Mouse (Mus musculus) embryonic facial prominence, embryonic 13.5 days (tissue): Measurements from ENCODE around the gene Tm9sf1. TPM values are rescaled to one million over a fixed set of nuclear protein-coding genes. Genes with fewer than 3 reads are reported as not detected.
A peak's percentile ranks its signal among the peaks of the same experiment; 100 is the strongest.

Experiments
- ATAC-seq: fragments of 200-750 bp; cut with Nextera tagmentation; 2 replicates; pipeline ENCODE4 v1.8.0; 2017; ENCODE audit warnings: low read depth; ENCODE audit not compliant: insufficient number of reproducible peaks, insufficient read depth, low FRiP score, low TSS enrichment
- H3K27ac ChIP-seq: fragments of 300-500 bp; sonication (generic); 2 replicates; pipeline ENCODE4 v1.5.1; 2015; ENCODE audit warnings: moderate library complexity, mild to moderate bottlenecking, inconsistent platforms
- H3K27me3 ChIP-seq: fragments of 300-500 bp; sonication (generic); 2 replicates; pipeline ENCODE4 v1.6.1; 2015; ENCODE audit warnings: mild to moderate bottlenecking, inconsistent platforms
- H3K36me3 ChIP-seq: fragments of 300-500 bp; sonication (generic); 2 replicates; pipeline ENCODE4 v1.6.1; 2015; ENCODE audit warnings: mild to moderate bottlenecking, inconsistent platforms
- H3K4me1 ChIP-seq: fragments of 300-500 bp; sonication (generic); 2 replicates; pipeline ENCODE4 v1.6.1; 2015; ENCODE audit warnings: inconsistent platforms
- H3K4me2 ChIP-seq: fragments of 300-500 bp; sonication (generic); 2 replicates; pipeline ENCODE4 v1.6.1; 2015; ENCODE audit warnings: moderate library complexity, mild to moderate bottlenecking, inconsistent platforms
- H3K4me3 ChIP-seq: fragments of 300-500 bp; sonication (generic); 2 replicates; pipeline ENCODE4 v1.5.1; 2015; ENCODE audit warnings: mild to moderate bottlenecking, inconsistent platforms
- H3K9ac ChIP-seq: fragments of 300-500 bp; sonication (generic); 2 replicates; pipeline ENCODE4 v1.6.1; 2015; ENCODE audit warnings: mild to moderate bottlenecking, inconsistent platforms
- H3K9me3 ChIP-seq: fragments of 300-500 bp; sonication (generic); 2 replicates; pipeline ENCODE4 v1.6.1; 2016; ENCODE audit warnings: inconsistent platforms
- WGBS: fragments of 180-500 bp; shearing (Covaris S2); methylation state at CpG from one replicate; pipeline ENCODE4 v1.1.7; 2015; ENCODE audit warnings: mixed read lengths; 5-methylcytosine and 5-hydroxymethylcytosine counted together
- polyA plus RNA-seq: library from polyadenylated mRNA; unstranded; fragments of >200 nt; fragmentation: Nextera tagmentation; extraction: Ambion mirVana; gene quantifications from 2 replicates; pipeline ENCODE4 v1.2.1, GENCODE M21; 2015

Tm9sf1 gene
- polyA plus RNA-seq, 1 experiment from 2014 or later: 106 TPM

DNA sequence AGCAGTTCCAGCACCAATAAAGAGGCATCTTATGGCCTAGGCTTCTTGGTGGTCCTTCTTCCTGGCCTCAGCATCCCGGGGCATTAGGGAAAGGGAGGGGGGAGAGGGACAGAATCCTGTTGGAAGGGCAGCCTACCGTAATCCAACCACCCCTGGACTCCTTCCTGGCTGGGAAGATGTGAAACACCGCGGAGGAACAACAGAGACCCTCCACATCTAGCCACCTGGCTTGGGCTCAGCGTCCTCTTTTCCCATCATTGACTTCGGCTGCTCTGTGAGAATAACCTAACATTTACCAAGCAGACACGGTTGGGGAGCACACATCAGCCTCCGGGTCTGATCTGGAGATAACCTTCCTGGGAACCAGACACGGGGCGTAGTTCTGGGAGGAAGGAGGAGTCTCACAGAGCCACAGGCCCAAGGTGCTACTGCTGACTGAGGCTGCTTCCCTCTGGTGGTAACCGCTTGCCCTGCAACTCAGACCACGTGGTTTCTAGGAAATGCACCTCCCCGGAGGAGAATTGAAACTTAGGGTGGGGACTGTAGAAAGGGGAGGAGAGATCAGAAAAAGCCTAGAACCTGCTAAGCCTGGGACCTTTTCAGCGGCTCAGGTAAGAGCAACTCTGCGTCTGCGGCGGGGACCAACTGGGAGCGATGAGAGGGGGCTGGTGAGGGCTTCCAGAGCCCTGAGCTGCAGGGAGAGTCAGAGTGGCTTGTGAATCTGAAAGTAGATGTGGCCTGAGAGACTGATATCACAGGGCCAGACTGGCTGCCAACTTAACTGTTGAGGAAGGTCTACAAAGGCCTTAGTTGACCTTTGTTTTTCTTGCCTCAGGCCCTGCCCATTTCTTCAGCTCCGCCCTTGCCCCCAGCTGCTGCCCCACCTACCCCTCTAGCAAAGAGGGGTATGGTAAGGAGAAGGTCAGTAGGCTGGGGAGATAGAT, 39.7 kb downstream of the Tm9sf1 start:
- peak overlapping the region; percentile 72 for H3K27ac ChIP-seq
- peaks cover 78% of the 10 kb centered on the region for H3K36me3 ChIP-seq
- H3K4me1 ChIP-seq: peaks cover 15% of the 10 kb centered on the region
- no peaks in the 10 kb centered on the region for H3K27me3 ChIP-seq
- 16% methylated on average over 19 of the region's 19 CpGs for WGBS
- H3K4me3 ChIP-seq: peak overlapping the region; percentile 44
- H3K9me3 ChIP-seq: no peaks in the 10 kb centered on the region
- ATAC-seq: peak; percentile 83
- peak overlapping the region; percentile 62 for H3K4me2 ChIP-seq
- peak overlapping the region; percentile 70 for H3K9ac ChIP-seq

GRCm38 (mm10) chr14:55603271-55603632, 40.4 kb downstream of the Tm9sf1 start, which contains the start of gene Irf9:
Gene Irf9, plus strand, starts transcription at chr14:55603571.
- 83% methylated on average over 7 of the region's 7 CpGs for WGBS
- peaks cover 78% of the 10 kb centered on the region for H3K36me3 ChIP-seq
- ATAC-seq: no peak

DNA sequence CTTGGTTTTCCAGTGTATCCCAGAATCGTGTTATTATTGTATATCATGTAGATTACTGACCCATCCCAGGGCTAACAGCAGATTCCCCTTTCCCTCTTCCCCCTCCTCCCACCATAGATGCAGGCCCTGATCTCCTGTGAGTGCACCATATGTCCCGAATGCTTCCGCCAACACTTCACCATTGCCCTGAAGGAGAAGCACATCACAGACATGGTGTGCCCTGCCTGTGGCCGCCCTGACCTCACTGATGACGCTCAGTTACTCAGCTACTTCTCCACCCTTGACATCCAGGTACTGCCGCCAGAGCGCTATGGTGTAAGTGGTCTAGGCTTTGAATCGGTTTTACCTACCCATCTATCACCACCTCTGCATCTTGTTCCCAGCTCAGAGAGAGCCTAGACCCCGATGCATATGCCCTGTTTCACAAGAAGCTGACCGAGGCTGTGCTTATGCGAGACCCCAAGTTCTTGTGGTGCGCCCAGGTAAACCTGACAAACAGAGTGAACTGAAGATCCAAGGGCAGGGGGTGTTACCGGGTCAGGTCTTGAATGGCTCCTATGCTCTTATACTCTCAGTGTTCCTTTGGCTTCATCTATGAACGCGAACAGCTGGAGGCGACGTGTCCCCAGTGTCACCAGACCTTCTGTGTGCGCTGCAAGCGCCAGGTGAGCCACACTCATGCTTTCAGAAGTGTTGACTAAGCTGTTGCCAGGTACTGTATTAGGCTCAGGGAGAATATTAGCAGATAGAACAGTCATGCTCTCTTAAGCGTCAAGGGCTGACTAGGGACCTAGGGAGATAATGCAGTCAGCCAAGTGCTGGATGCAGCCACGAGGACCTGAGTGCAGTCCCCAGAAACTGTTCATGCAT, 44.9 kb downstream of the Tm9sf1 start:
- Histone ChIP-seq H3K4me3 (no peak overlapping the region), H3K27ac (no peak overlapping the region), H3K9me3 (no peaks in the 10 kb centered on the region), H3K4me2 (no peak overlapping the region), H3K27me3 (no peaks in the 10 kb centered on the region), H3K9ac (0 out of 2 replicates have a peak overlapping the region, but pooled peaks have one; percentile 3), H3K36me3 (peaks cover 89% of the 10 kb centered on the region), H3K4me1 (peaks cover 7% of the 10 kb centered on the region)
- no peak for ATAC-seq
- WGBS: 95% methylated on average over 21 of the region's 21 CpGs

More at GRCm38 (mm10) chr14:55603271-55603632, 40.4 kb downstream of the Tm9sf1 start, which contains the start of gene Irf9:
- peak within 1 kb of the TSS; percentile 44 for H3K4me3 ChIP-seq
- H3K27me3 ChIP-seq: no peaks in the 10 kb centered on the region
- peak within 1 kb of the TSS; percentile 62 for H3K4me2 ChIP-seq
- no peaks in the 10 kb centered on the region for H3K9me3 ChIP-seq
- H3K9ac ChIP-seq: peak within 1 kb of the TSS; percentile 70
- peak within 1 kb of the TSS; percentile 72 for H3K27ac ChIP-seq
- peaks cover 15% of the 10 kb centered on the region for H3K4me1 ChIP-seq

- 82% methylated on average over 13 of the region's 13 CpGs for whole genome bisulfite sequencing
- Histone ChIP-seq H3K36me3 (peaks cover 66% of the 10 kb centered on the region), H3K4me3 (no peak overlapping the region), H3K4me1 (peaks cover 16% of the 10 kb centered on the region), H3K9me3 (no peaks in the 10 kb centered on the region), H3K27me3 (no peaks in the 10 kb centered on the region), H3K9ac (0 out of 2 replicates have a peak overlapping the region, but pooled peaks have one; percentile 17), H3K27ac (no peak overlapping the region), H3K4me2 (no peak overlapping the region)
- ATAC-seq: no peak
Measured at GRCm38 (mm10) chr14:55596036-55596690, 47.4 kb downstream of the Tm9sf1 start.

DNA sequence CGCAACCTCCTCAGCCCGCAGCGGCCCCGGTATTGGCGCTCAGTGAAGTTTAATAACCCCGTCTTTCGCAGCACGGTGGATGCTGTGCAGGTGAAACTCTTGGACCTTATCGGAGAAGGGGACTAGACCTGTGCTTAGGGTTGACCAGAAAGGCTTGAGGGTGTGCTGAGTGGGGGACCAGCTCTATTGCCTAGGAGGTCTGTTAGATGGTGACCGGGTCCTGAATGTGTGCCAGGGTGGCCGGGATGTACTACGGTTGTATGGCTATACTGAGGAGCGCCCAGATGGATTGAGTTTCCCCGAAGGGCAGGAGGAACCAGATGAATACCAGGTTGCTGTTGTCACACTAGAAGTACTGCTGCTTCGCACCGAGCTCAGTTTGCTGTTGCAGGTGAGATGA, 51.4 kb downstream of the Tm9sf1 start:
- Histone ChIP-seq H3K27me3 (no peaks in the 10 kb centered on the region), H3K4me1 (peaks cover 28% of the 10 kb centered on the region), H3K9me3 (no peaks in the 10 kb centered on the region), H3K9ac (peak overlapping the region; percentile 92), H3K27ac (peak overlapping the region; percentile 96; the same call in 1 of the 2 replicates), H3K36me3 (peaks cover 57% of the 10 kb centered on the region), H3K4me2 (peak overlapping the region; percentile 97), H3K4me3 (peak overlapping the region; percentile 92)
- 3% methylated on average over 16 of the region's 16 CpGs for WGBS
- ATAC-seq: no peak

- Histone ChIP-seq H3K4me2 (peak within 1 kb of the TSS; percentile 97), H3K9ac (peak within 1 kb of the TSS; percentile 92), H3K27me3 (no peaks in the 10 kb centered on the region), H3K27ac (peak within 1 kb of the TSS; percentile 96), H3K4me3 (peak within 1 kb of the TSS; percentile 92), H3K36me3 (peaks cover 53% of the 10 kb centered on the region), H3K9me3 (no peaks in the 10 kb centered on the region), H3K4me1 (peaks cover 28% of the 10 kb centered on the region)
- ATAC-seq: peak; percentile 85
- under 1% methylated on average over 33 of the region's 33 CpGs for WGBS
Measured at GRCm38 (mm10) chr14:55591331-55591891, 52.2 kb downstream of the Tm9sf1 start, which contains the start of gene Rnf31. Gene Rnf31, plus strand, starts transcription at chr14:55591708.

GRCm38 (mm10) chr14:55590748-55591330, 52.8 kb downstream of the Tm9sf1 start, which contains the start of gene Psme2:
Gene Psme2, minus strand, starts transcription at chr14:55591113.
- H3K9ac ChIP-seq: peak within 1 kb of the TSS; percentile 92
- peak within 1 kb of the TSS; percentile 97 for H3K4me2 ChIP-seq
- H3K27ac ChIP-seq: peak within 1 kb of the TSS; percentile 96
- H3K4me3 ChIP-seq: peak within 1 kb of the TSS; percentile 92
- no peaks in the 10 kb centered on the region for H3K27me3 ChIP-seq
- ATAC-seq: peak; percentile 95
- no peaks in the 10 kb centered on the region for H3K9me3 ChIP-seq
- H3K36me3 ChIP-seq: peaks cover 47% of the 10 kb centered on the region
- WGBS: under 1% methylated on average over 22 of the region's 22 CpGs
- H3K4me1 ChIP-seq: peaks cover 28% of the 10 kb centered on the region

GRCm38 (mm10) chr14:55589771-55590448, 53.7 kb downstream of the Tm9sf1 start:
- 0 out of 2 replicates have a peak, but pooled peaks cover under 1% of the 10 kb centered on the region for H3K27me3 ChIP-seq
- WGBS: 84% methylated on average over 11 of the region's 11 CpGs
- H3K9me3 ChIP-seq: no peaks in the 10 kb centered on the region
- peak overlapping the region; percentile 92 for H3K9ac ChIP-seq
- H3K4me3 ChIP-seq: peak overlapping the region; percentile 92
- ATAC-seq: no peak
- H3K36me3 ChIP-seq: peaks cover 38% of the 10 kb centered on the region
- peak overlapping the region; percentile 96 for H3K27ac ChIP-seq
- peak overlapping the region; percentile 97 for H3K4me2 ChIP-seq
- peaks cover 36% of the 10 kb centered on the region for H3K4me1 ChIP-seq

DNA sequence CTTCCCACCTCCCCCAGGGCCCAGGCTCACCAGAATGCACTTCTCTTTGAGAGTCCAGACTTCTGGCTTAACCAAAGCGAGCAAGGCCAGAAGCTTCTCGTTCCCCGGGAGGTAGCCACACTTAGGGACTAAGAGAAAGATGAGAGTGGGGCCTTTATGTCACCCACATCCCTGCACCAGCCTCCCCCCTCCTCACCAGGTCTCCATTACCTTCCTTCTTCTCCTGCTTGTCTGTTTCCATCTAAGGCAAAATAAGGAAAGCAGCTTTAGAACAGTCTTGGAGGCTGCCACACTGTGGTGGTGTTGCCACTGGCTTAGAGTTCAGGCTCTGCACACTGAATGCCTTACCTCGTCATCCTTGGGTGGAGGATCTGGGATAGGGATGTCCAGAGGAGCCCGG, 54.3 kb downstream of the Tm9sf1 start:
- H3K4me2 ChIP-seq: no peak overlapping the region
- H3K27ac ChIP-seq: no peak overlapping the region
- no peak overlapping the region for H3K4me3 ChIP-seq
- H3K4me1 ChIP-seq: peaks cover 42% of the 10 kb centered on the region
- no peak for ATAC-seq
- WGBS: 98% methylated on average over 5 of the region's 5 CpGs
- H3K9ac ChIP-seq: peak overlapping the region; percentile 27; the same call in 1 of the 2 replicates
- H3K36me3 ChIP-seq: peaks cover 33% of the 10 kb centered on the region
- H3K9me3 ChIP-seq: no peaks in the 10 kb centered on the region
- H3K27me3 ChIP-seq: peaks cover 7% of the 10 kb centered on the region; the same call in 1 of the 2 replicates

GRCm38 (mm10) chr14:55586149-55586548, 57.5 kb downstream of the Tm9sf1 start:
- H3K9me3 ChIP-seq: no peaks in the 10 kb centered on the region
- H3K36me3 ChIP-seq: peaks cover 36% of the 10 kb centered on the region
- no peak overlapping the region for H3K4me3 ChIP-seq
- 94% methylated on average over 2 of the region's 2 CpGs for WGBS
- no peak overlapping the region for H3K4me2 ChIP-seq
- peaks cover 9% of the 10 kb centered on the region; the same call in 1 of the 2 replicates for H3K27me3 ChIP-seq
- peaks cover 27% of the 10 kb centered on the region for H3K4me1 ChIP-seq
- ATAC-seq: no peak
- H3K27ac ChIP-seq: no peak overlapping the region
- no peak overlapping the region for H3K9ac ChIP-seq
